Mouse (Mus musculus) MEL (cell line): ENCODE data around the gene Ccm2.

ENCODE experiments used
- CTCF ChIP-seq, 3 experiments: IDR thresholded peaks in 2 of 3; conservative IDR thresholded peaks in 1 of 3; 2 replicates each; pipeline ENCODE4 v1.5.1; 2011 to 2012; ENCODE audit warnings: low read length in 3 of 3, low read depth in 2 of 3, mild to moderate bottlenecking in 2 of 3, improper control_type of control experiment in 1 of 3, inconsistent platforms in 1 of 3, mixed read lengths in 1 of 3, moderate library complexity in 1 of 3; ENCODE audit not compliant: control insufficient read depth in 1 of 3, insufficient read depth in 1 of 3, poor library complexity in 1 of 3, severe bottlenecking in 1 of 3
- ELF1 ChIP-seq: IDR thresholded peaks from 2 replicates; pipeline ENCODE4 v1.6.1; 2014; ENCODE audit warnings: low read depth, mild to moderate bottlenecking, inconsistent platforms, low read length, improper control_type of control experiment, moderate library complexity
- EP300 ChIP-seq, 2 experiments: IDR thresholded peaks; 2 replicates each; pipeline ENCODE4 v1.6.1; 2011; ENCODE audit warnings: improper control_type of control experiment in 2 of 2, low read length in 2 of 2, low read depth in 1 of 2, mild to moderate bottlenecking in 1 of 2
- GATA1 ChIP-seq: IDR thresholded peaks from 2 replicates; pipeline ENCODE4 v1.6.1; 2011; ENCODE audit warnings: low read depth, low read length, improper control_type of control experiment
- MAX ChIP-seq: IDR thresholded peaks from 2 replicates; pipeline ENCODE4 v1.6.1; 2011; ENCODE audit warnings: low read length, improper control_type of control experiment
- MYC ChIP-seq: IDR thresholded peaks from 2 replicates; pipeline ENCODE4 v1.6.1; 2011; ENCODE audit warnings: low read depth, mild to moderate bottlenecking, low read length, improper control_type of control experiment, moderate library complexity
- POLR2A ChIP-seq, 2 experiments: IDR thresholded peaks; 2 replicates each; pipeline ENCODE4 v1.6.1; 2011 to 2012; ENCODE audit warnings: low read length in 2 of 2, mild to moderate bottlenecking in 2 of 2, control low read depth in 1 of 2, improper control_type of control experiment in 1 of 2, low read depth in 1 of 2, moderate library complexity in 1 of 2; ENCODE audit not compliant: control insufficient read depth in 1 of 2, insufficient read depth in 1 of 2, poor library complexity in 1 of 2
- RCOR1 ChIP-seq: IDR thresholded peaks from 2 replicates; pipeline ENCODE4 v1.6.1; 2012; ENCODE audit warnings: low read depth, mild to moderate bottlenecking, inconsistent platforms, low read length, improper control_type of control experiment
- USF1 ChIP-seq: IDR thresholded peaks from 2 replicates; pipeline ENCODE4 v1.6.1; 2014; ENCODE audit warnings: low read depth, mild to moderate bottlenecking, inconsistent platforms, low read length, improper control_type of control experiment, moderate library complexity
- ZC3H11A ChIP-seq: IDR thresholded peaks from 2 replicates; pipeline ENCODE4 v1.6.1; 2012; ENCODE audit warnings: low read depth, mild to moderate bottlenecking, inconsistent platforms, low read length, improper control_type of control experiment
- ZKSCAN1 ChIP-seq: IDR thresholded peaks from 2 replicates; pipeline ENCODE4 v1.6.1; 2012; ENCODE audit warnings: low read depth, mild to moderate bottlenecking, inconsistent platforms, low read length, improper control_type of control experiment, moderate library complexity
- ZMIZ1 ChIP-seq: IDR thresholded peaks from 2 replicates; pipeline ENCODE4 v1.6.1; 2012; ENCODE audit warnings: low read depth, mild to moderate bottlenecking, inconsistent platforms, low read length, improper control_type of control experiment, moderate library complexity

GRCm38 (mm10) chr11:6502506-6502905 lies 44.2 kb upstream of the Ccm2 start:
- TF ChIP-seq RCOR1 (no peak), EP300 (IDR thresholded peaks at IDR 0.05; ENCODE audit: low read depth in 1 of 2, low read length in 2 of 2) (no peak), CTCF (IDR thresholded peaks at IDR 0.05 in 2 of 3, conservative IDR thresholded peaks at IDR 0.05 in 1 of 3; ENCODE audit: control insufficient read depth in 1 of 3, insufficient read depth in 1 of 3, low read depth in 2 of 3, low read length in 3 of 3, poor library complexity in 1 of 3, severe bottlenecking in 1 of 3) (no peak), ZC3H11A (no peak), ZKSCAN1 (no peak), ZMIZ1 (no peak), POLR2A (IDR thresholded peaks at IDR 0.05; ENCODE audit: control insufficient read depth in 1 of 2, insufficient read depth in 1 of 2, low read depth in 1 of 2, low read length in 2 of 2, poor library complexity in 1 of 2) (no peak), GATA1 (no peak), ELF1 (no peak), MYC (no peak), MAX (no peak), USF1 (no peak)
